Mouse (Mus musculus) intestine, postnatal 0 days (tissue): ENCODE measurements around the gene Pcyt1a. TPM values are rescaled to one million over a fixed set of nuclear protein-coding genes. Genes with fewer than 3 reads are reported as not detected.

ENCODE experiments used
- ATAC-seq: fragments of 200-750 bp; cut with Nextera tagmentation; 2 replicates; pipeline ENCODE4 v1.8.0; 2017; ENCODE audit warnings: mild to moderate bottlenecking, moderate TSS enrichment, moderate library complexity
- H3K27ac ChIP-seq: fragments of 300-500 bp; sonication (generic); 2 replicates; pipeline ENCODE4 v1.5.1; 2014; ENCODE audit warnings: mild to moderate bottlenecking, low read depth, low read length, moderate library complexity
- H3K27me3 ChIP-seq: fragments of 300-500 bp; sonication (generic); replicated peaks from 2 replicates; pipeline ENCODE4 v1.6.1; 2014; ENCODE audit warnings: low read length, mixed read lengths; ENCODE audit not compliant: control insufficient read depth, insufficient read depth
- H3K36me3 ChIP-seq: fragments of 300-500 bp; sonication (generic); 2 replicates; pipeline ENCODE4 v1.6.1; 2014; ENCODE audit warnings: mild to moderate bottlenecking, moderate library complexity; ENCODE audit not compliant: control insufficient read depth, insufficient read depth
- H3K4me1 ChIP-seq: fragments of 300-500 bp; sonication (generic); replicated peaks from 2 replicates; pipeline ENCODE4 v1.6.1; 2014; ENCODE audit warnings: antibody characterized with exemption, low read length, mixed read lengths; ENCODE audit not compliant: control insufficient read depth, insufficient read depth
- H3K4me2 ChIP-seq: fragments of 300-500 bp; sonication (generic); replicated peaks from 2 replicates; pipeline ENCODE4 v1.6.1; 2014; ENCODE audit warnings: low read depth, mild to moderate bottlenecking, moderate library complexity
- H3K4me3 ChIP-seq: fragments of 300-500 bp; sonication (generic); 2 replicates; pipeline ENCODE4 v1.5.1; 2014; ENCODE audit warnings: low read depth, low read length
- H3K9ac ChIP-seq: fragments of 300-500 bp; sonication (generic); 2 replicates; pipeline ENCODE4 v1.6.1; 2014; ENCODE audit warnings: mild to moderate bottlenecking, low read depth, low read length
- H3K9me3 ChIP-seq: fragments of 300-500 bp; sonication (generic); 2 replicates; pipeline ENCODE4 v1.6.1; 2016; ENCODE audit warnings: mixed run types; ENCODE audit not compliant: control insufficient read depth
- CTCF ChIP-seq: sonication (generic); IDR thresholded peaks from 2 replicates; pipeline ENCODE4 v1.5.1; 2016; ENCODE audit warnings: low read depth, mild to moderate bottlenecking, control low read depth, antibody characterized with exemption, moderate library complexity
- WGBS: fragments of 180-500 bp; shearing (Covaris S2); extraction: QIAGEN DNeasy Blood & Tissue Kit; methylation state at CpG from one replicate; pipeline ENCODE4 v1.1.7; 2014; 5-methylcytosine and 5-hydroxymethylcytosine counted together
- polyA plus RNA-seq: library from polyadenylated mRNA; unstranded; fragments of >200 nt; fragmentation: Nextera tagmentation; extraction: Ambion mirVana; gene quantifications from 2 replicates; pipeline ENCODE4 v1.2.1, GENCODE M21; 2015

Gene Pcyt1a
- 114 and 120 TPM in 2 replicates for polyA plus RNA-seq

DNA sequence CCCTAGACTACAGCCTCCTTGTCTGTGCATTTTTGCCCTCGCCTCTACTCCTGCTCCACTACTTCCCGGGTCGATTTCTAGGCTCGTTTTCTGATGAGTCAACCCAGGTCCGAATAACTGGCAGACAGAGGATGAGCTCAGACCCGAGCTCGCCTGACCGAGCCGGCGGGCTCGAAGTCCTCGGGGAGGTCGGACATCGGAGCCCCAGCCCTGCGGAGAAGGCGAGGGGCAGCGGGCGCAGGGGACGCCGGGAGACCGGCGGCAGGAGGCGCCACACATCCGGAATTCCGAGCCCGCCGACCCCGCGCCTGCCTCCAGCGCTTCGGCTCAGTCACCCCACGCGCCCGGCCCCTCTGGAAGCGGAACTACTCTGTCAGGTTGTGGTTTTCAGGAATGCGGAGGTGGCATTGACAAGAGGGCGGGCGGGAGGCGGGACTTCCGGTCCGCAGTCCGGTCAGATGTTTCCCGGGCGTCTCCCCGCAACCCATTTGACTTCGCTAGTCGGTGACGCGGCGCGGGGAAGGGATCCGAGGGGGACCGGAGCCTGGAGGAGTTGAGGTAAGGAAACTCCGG, at the start of gene Pcyt1a:
Gene Pcyt1a (plus strand): TSS at position 448 of the 573 bp plus-strand sequence.
- peak within 1 kb of the TSS; percentile 97 for H3K27ac ChIP-seq
- peak within 1 kb of the TSS; percentile 83 for H3K4me2 ChIP-seq
- H3K4me1 ChIP-seq, result peaks cover 3% of the 10 kb centered on the region; the same call in 1 of the 2 replicates
- WGBS, result under 1% methylated on average over 54 of the region's 54 CpGs
- H3K27me3 ChIP-seq, result no peaks in the 10 kb centered on the region
- TF ChIP-seq CTCF, result peak; percentile 62
- no peaks in the 10 kb centered on the region for H3K36me3 ChIP-seq
- no peaks in the 10 kb centered on the region for H3K9me3 ChIP-seq
- ATAC-seq, result peak; percentile 97
- H3K4me3 ChIP-seq, result peak within 1 kb of the TSS; percentile 90
- H3K9ac ChIP-seq, result peak within 1 kb of the TSS; percentile 91

DNA sequence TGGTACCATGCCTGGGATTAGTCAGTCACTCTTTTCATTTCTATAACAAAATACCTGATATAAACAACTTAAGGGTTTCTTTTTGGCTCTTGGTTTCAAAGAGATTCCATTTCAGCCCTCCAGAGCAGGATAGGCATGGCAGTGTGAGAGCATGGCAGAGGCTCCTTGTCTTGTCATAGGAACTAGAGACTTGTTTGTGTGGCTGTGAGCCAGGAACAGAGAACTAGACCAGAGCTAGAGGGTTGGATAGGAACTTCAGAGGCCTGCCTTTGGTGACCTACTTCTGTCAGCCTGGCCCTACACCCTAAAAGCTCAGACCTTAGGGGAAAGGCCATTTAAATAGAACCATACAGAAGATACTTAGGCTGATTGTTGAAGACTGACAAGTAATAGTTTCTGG, 47.8 kb upstream of the Pcyt1a start:
- Histone ChIP-seq H3K4me2 (no peak overlapping the region), H3K36me3 (peaks cover 51% of the 10 kb centered on the region), H3K27ac (no peak overlapping the region), H3K9ac (no peak overlapping the region), H3K4me1 (0 out of 2 replicates have a peak, but pooled peaks cover 2% of the 10 kb centered on the region), H3K27me3 (no peaks in the 10 kb centered on the region), H3K9me3 (no peaks in the 10 kb centered on the region), H3K4me3 (no peak overlapping the region)
- ATAC-seq, result no peak
- TF ChIP-seq CTCF, result no peak

DNA sequence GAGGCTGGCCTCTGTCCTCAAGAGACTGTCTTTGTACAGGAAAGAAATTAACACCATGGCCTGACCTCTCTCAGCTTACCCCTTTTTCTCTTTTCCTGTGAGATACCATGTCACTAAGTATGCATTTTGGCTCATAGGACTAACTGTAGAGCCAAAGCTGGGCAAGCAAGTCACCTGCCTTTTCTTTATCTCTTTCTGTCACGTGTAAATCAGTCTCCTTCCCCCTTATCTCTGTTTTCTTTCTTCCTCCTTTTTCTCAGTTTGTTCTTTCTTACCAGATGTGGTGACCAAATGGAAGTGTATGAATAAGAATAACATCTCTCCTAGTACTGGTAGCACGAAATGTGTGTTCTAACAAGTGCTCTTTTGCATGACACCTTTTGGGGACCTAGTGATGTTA, 45.8 kb upstream of the Pcyt1a start:
- WGBS, result 66% methylated on average over 2 of the region's 2 CpGs
- ATAC-seq, result no peak
- Histone ChIP-seq H3K27ac (no peak overlapping the region), H3K4me2 (no peak overlapping the region), H3K4me3 (no peak overlapping the region), H3K4me1 (0 out of 2 replicates have a peak, but pooled peaks cover 2% of the 10 kb centered on the region), H3K9ac (no peak overlapping the region), H3K36me3 (peaks cover 37% of the 10 kb centered on the region), H3K9me3 (no peaks in the 10 kb centered on the region), H3K27me3 (no peaks in the 10 kb centered on the region)
- TF ChIP-seq CTCF, result no peak

DNA sequence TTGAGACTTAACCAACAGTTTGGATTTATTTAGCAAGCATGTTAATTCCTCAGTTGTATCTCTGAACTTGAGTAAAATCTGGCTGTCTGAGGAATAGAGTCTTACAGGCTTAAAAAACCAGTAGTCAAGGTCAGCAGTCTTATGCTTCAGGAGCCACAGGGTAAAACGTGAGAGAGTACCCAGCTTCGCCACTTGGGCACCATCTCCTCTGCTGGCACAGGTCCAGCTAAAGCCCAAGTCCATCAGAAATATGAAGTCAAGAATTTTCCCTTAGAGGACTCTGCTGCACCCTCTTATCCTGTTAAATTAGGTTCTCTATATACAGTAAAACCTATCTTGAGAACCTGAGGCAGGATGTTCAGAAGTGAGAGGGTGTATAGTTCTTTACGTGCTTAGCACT, 43.9 kb upstream of the Pcyt1a start:
- Histone ChIP-seq H3K9me3 (no peaks in the 10 kb centered on the region), H3K27me3 (no peaks in the 10 kb centered on the region), H3K27ac (no peak overlapping the region), H3K9ac (no peak overlapping the region), H3K4me1 (0 out of 2 replicates have a peak, but pooled peaks cover 2% of the 10 kb centered on the region), H3K4me2 (no peak overlapping the region), H3K36me3 (peaks cover 40% of the 10 kb centered on the region), H3K4me3 (no peak overlapping the region)
- no peak for TF ChIP-seq CTCF
- 62% methylated on average over 3 of the region's 3 CpGs for WGBS
- ATAC-seq, result no peak

DNA sequence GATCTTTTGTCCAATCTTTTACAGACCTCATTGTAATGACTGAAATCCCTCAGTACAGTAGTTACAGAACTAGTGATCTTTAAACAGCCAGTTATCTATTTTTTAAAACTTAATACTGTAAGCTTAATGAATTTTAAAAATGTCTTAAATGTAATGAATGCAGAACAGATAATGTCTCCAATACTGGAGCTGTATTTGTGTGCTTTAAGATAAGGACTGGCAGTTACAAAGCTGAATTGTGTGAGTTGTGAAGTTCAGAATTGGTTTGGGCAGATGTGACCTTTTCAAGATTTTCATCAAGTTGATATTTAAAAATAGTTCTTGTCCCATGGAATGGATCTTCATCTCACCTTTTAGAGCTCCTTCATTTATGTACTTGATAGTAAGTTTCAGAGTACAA, 41.7 kb upstream of the Pcyt1a start:
- no peak overlapping the region for H3K4me3 ChIP-seq
- H3K27ac ChIP-seq, result no peak overlapping the region
- H3K9ac ChIP-seq, result no peak overlapping the region
- peaks cover 20% of the 10 kb centered on the region for H3K36me3 ChIP-seq
- no peaks in the 10 kb centered on the region for H3K27me3 ChIP-seq
- TF ChIP-seq CTCF, result no peak
- 0 out of 2 replicates have a peak, but pooled peaks cover 2% of the 10 kb centered on the region for H3K4me1 ChIP-seq
- no peaks in the 10 kb centered on the region for H3K9me3 ChIP-seq
- no peak overlapping the region for H3K4me2 ChIP-seq
- ATAC-seq, result no peak

DNA sequence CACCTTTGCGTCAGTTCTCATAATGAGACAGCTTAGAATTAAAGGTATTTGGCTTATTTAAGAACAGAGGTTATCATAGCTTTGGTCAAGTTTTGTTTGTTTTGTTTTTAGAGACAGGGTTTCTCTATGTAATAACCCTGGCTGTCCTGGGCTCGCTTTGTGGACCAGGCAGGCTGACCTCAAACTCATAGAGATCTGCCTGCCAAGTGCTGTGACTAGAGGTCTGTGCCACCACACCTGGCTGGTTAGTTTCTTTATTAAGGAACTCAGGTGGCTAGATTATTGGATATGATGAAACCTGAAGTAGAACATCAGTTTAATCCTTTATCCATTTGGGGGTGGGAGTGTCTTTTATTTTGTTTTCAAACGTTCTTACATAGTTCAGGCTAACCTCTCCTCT, 40.9 kb upstream of the Pcyt1a start:
- Histone ChIP-seq H3K4me3 (no peak overlapping the region), H3K9ac (no peak overlapping the region), H3K36me3 (peaks cover 20% of the 10 kb centered on the region), H3K4me1 (0 out of 2 replicates have a peak, but pooled peaks cover 2% of the 10 kb centered on the region), H3K27me3 (no peaks in the 10 kb centered on the region), H3K4me2 (no peak overlapping the region), H3K9me3 (no peaks in the 10 kb centered on the region), H3K27ac (no peak overlapping the region)
- no peak for TF ChIP-seq CTCF
- WGBS, result 85% methylated on average over 3 of the region's 3 CpGs
- ATAC-seq, result no peak

DNA sequence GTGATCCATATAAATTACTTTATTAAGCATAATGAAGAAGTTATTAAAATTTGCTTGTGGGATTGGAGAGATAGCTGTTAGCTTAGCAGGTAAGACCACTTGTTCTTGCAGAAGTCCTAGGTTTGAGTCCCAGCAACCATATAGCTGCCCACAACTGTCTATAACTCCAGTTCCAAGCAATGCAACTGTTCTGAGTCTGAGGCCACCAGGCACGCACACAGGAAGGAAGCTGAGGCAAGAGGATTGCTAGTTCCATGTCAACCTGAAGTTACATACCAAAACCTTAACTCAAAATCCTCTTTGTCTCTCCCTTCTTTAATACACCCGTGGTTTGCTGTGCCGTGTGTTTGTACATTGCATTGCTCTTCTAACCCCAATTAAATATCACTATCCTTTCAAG, 39.8 kb upstream of the Pcyt1a start:
- peaks cover 15% of the 10 kb centered on the region for H3K36me3 ChIP-seq
- no peak for ATAC-seq
- no peak overlapping the region for H3K27ac ChIP-seq
- WGBS, result 85% methylated on average over 3 of the region's 3 CpGs
- no peak overlapping the region for H3K9ac ChIP-seq
- no peaks in the 10 kb centered on the region for H3K27me3 ChIP-seq
- TF ChIP-seq CTCF, result no peak
- no peak overlapping the region for H3K4me3 ChIP-seq
- H3K9me3 ChIP-seq, result no peaks in the 10 kb centered on the region
- no peak overlapping the region for H3K4me2 ChIP-seq
- H3K4me1 ChIP-seq, result 0 out of 2 replicates have a peak, but pooled peaks cover 2% of the 10 kb centered on the region
